Mouse (Mus musculus) Muller cell, postnatal 12 days (primary cell): ENCODE data around the gene Taok3.

Source experiments
- DNase-seq: peaks from one replicate; pipeline ENCODE4 v3.0.0-alpha.2; 2015; ENCODE audit errors: inconsistent ontology term

Gene Taok3

DNA sequence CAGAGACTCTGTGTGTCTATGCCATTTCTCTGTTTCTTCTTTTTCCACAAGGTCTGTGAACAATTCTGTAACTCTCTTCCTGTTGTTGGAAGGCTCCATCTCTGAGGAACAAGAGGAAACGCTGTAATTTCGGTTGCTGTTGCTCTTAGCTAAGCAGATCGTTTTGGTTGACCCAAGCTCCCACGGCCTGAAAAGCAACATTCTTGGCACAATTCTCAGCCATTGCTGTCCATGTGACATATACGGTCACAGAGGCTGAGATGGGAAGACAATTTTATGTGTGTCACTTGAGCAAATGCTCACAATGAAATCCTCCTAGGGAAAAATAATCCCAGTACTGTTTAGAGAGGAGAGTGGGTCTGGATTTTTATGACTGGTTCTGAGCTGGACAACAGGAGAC, 62.0 kb downstream of the Taok3 start:
- DNase-seq: peak; percentile 6

GRCm38 (mm10) chr5:117182411-117182810, 62.5 kb downstream of the Taok3 start:
- peak; percentile 16 for DNase-seq

DNA sequence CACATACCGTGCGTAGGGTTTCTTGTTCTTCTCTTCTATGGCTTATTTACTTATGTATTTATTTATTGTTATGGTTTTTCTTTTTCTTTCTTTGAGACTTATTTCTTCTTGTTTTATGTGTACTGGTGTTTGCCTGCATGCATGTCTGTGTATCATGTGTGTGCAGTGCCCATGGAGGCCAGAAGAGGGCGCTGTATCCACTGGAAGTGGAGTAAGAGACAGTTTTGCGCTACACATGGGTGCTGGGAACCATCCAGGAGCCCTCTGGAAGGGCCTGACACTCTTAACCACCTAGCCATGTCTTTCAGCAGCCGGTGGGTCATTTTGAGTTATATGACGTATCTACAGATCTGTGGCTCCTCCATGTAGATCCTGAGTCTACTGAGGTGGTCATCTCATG, 64.9 kb downstream of the Taok3 start:
- DNase-seq: no peak

DNA sequence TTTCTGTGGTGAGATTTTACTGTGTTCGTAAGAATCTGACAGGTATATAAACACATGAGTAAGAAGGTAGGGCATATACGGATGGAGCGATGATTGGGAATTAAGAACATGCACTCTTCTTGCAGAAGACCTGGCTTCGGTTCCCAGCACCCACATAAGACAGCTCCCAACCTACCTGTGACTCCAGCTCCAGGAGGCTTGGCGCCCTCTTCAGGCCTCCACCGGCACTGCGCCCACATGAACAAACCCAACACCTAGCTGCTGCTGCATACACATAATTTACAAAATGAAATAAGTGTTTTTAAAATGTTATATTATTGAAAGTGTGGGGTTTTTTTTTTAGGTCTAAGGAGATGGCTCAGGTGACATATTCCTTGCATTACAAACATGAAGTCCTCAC, 65.7 kb downstream of the Taok3 start:
- DNase-seq: no peak

- no peak for DNase-seq
Observed at GRCm38 (mm10) chr5:117192061-117192460, 72.1 kb downstream of the Taok3 start.

DNA sequence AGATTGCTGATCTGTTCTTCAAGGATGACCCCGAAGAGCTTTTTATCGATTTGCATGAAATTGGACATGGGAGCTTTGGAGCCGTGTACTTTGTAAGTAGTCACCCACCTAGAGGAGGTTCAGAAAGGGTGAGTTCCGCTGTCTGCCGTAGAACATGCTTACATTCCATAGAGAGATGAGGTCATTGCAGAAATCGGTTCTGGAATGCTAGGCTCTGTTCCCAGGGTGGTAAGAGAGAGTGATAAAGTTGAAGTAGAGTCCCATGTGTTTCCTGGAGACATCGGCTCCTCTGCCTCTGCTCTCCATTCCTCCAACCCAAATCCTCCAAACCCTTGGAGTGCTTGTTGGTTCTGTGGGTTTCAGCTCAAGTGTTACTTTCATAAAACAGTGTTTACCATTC, 73.8 kb downstream of the Taok3 start:
- no peak for DNase-seq

DNA sequence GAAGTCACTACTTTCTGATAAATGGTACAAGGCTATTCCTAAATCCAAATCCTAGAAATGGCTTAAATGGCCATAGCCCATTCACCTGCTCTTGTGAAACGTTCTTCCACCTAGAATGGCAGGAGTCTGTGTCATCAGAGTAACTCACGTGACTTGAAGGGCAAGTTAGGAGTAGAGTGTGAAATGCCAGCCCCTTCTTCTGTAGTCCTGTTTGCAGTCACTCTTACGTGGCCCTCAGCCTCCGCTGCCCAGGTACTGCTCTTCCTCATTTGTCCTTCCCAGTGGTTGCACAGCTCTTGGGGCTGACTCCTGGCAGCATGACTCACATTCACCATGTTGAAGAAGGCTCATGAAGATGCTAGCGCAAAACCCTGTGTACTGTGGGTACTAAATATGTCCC, 74.7 kb downstream of the Taok3 start:
- no peak for DNase-seq

- DNase-seq: no peak
Observed at GRCm38 (mm10) chr5:117196551-117196950, 76.6 kb downstream of the Taok3 start.

DNA sequence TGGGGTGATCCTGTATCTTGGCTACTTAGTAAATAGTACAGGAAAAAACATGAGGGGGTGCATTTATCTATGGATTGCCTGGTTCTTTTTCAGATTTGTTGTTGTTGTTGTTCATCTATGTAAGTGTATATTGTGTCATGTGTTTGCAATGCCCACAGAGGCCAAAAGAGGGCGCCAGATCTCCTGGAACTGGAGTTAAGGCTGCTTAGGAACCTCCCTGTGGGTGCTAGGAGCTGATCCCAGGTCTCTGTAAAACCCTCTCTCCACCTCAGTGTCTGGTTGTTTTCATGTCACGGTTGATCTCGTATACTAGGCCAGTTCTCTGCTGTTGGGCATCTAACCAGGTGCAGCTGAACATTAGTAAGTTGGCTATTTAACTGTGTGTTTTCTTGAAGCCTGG, 78.5 kb downstream of the Taok3 start:
- DNase-seq: no peak

GRCm38 (mm10) chr5:117207286-117207685, 87.4 kb downstream of the Taok3 start:
- no peak for DNase-seq

DNA sequence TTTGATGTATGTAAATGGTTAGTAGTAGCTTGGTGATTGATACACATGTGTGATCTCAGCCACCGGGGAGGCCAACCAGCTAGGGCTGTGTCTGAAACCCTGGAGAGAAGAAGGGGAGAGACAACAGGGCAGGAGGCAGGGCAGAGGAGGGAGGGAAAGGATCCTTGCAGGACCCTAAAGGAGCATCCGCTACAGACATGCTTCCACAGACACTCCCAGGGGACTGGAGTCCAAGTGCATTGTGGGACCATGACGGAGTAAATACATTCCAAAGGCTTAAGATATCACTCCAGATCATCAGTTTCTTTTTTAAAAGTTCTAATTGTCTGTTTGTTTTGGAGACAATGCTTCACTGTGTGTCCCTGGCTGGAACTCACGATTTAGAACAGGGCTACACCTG, 94.1 kb downstream of the Taok3 start:
- no peak for DNase-seq

DNA sequence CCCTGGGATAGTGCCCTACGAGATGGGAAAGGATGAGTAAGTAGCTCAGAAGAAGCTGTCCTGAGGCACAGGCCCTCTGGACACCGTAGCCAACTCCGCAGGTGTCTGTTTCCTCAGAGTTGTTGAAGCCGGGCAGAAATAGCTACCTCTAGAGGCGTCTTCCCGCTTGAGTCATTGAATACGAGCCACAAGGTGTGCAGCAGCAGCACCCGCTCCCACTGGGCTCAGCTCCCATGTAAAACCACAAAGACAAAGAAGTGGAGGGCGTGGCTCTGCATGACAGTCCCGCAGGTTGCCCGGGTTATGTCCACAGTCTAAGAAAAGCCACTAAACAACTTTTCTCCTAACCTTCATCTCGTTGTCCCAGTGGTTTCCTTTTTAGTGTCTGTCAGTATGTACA, 111.1 kb downstream of the Taok3 start:
- DNase-seq: no peak

- no peak for DNase-seq
Observed at GRCm38 (mm10) chr5:117236540-117236939, 116.6 kb downstream of the Taok3 start.

DNA sequence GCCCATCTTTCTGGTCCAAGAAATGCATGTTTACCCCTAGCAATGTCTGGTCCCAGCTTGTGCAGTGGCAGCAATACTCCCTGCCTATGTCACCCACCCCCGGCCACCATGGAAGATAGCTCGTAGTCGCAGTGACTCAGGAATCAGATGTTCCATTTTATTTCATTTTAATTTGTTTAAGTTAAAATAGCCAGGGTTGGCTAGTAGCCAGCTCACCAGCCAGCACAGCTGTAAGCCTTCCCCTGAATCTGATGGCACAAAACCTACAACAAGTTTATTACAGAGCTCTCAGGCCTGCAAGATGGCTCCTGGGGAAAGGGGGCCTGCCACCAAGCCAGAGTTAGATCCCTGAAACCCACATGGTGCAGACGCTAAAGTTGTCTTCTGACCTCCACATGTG, 119.2 kb downstream of the Taok3 start:
- DNase-seq: no peak

DNA sequence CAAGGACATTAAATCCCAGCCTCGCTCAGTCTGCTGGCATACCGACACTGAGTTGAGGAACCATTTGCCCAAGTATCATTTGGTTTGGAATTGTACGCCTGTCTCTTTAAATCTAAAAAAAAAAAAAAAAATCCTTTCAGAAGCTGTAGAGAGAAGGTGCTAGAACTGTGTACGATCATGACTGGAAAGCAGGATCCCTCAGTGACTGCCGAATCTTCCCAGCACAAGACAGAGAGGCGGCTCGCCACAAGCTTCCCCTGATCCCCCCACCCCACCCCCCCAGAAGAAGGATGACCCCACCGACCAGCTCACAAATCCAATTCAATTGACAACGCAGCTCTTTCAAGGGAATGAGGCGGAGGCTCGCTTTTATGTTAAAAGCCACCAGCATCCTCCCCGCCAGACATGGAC, 120.4 kb downstream of the Taok3 start:
- no peak for DNase-seq

DNA sequence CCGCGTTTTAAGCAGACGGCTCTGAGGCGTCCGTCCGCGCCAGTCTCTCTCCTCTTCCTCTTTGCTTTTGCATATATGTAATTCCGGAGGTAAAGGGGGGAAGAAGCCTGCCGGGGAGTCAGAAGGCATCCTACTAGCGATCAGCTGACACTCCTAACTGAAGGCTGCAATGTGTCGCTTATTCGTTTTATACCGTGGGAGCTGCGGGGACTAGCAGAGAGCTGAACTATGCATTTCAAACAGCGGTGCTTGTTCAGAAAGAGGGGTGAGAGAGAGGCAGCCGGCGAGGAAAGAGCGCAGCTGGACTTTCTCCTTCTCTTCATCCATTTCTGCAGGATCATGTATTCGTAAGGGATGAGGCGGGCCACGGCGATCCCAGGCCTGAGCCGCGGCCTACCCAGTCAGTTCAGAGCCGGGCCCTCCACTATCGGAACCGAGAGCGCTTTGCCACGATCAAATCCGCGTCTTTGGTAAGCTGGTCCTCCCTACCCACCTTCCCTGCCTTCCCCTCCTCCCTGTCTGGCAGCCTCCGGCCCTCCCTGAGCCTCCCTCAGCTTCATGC, 120.9 kb downstream of the Taok3 start:
- DNase-seq: peak; percentile 55

- peak; percentile 70 for DNase-seq
Observed at GRCm38 (mm10) chr5:117241935-117242531, 122.1 kb downstream of the Taok3 start.

GRCm38 (mm10) chr5:117242671-117243478, 122.9 kb downstream of the Taok3 start:
- peak; percentile 5 for DNase-seq

- no peak for DNase-seq
Observed at GRCm38 (mm10) chr5:117245170-117245569, 125.2 kb downstream of the Taok3 start.

- DNase-seq: peak; percentile 71
Observed at GRCm38 (mm10) chr5:117248351-117248750, 128.4 kb downstream of the Taok3 start.

DNA sequence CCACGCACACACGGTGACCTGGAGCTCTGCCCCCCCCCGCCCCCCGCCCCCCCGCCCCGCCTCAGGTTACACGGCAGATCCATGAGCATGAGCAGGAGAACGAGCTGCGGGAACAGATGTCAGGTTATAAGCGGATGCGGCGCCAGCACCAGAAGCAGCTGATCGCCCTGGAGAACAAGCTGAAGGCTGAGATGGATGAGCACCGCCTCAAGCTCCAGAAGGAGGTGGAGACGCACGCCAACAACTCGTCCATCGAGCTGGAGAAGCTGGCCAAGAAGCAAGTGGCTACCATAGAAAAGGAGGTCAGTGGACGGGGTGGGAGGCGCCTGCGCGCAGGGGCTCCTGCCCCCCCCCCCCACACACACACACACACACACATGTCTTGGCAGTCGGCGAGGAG, 130.9 kb downstream of the Taok3 start:
- no peak for DNase-seq

GRCm38 (mm10) chr5:117251763-117252162, 131.8 kb downstream of the Taok3 start:
- DNase-seq: no peak

DNA sequence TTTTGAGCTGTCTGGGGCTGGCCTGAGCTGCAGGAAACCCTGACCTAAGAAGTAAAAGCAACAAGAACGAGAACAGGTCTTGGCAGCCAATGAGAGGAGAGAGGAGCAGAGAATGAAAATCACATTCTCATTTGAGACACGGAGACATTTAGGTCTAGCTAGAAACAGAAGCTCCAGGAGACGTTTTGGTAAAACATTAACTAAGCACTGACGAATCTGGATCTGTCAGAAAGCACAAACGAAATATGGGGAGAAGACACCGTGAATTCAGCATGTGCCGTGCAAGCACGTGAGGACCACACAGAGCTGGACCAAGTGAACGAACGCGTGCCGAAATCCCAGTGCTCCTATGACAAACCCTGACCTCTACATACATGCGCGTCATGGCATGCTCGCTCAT, 138.3 kb downstream of the Taok3 start:
- no peak for DNase-seq
